In genomic region chr11:95350960-95351359, GRCm38 (mm10) we compare ENCODE assay signal across 12 mouse cellular contexts. TPM values are rescaled to one million over a fixed set of nuclear protein-coding genes. Genes with fewer than 3 reads are reported as not detected.
DNase-seq lines count a peak whose midpoint lies in the region; ATAC-seq lines count a peak whose summit lies in the region.
"Had no signal": no experiment of that assay in that cellular context is flagged by ENCODE, and none has a peak within 500 bp of the region (broad histone marks: within the 10 kb centered on the region; RNA-seq: fewer than 3 reads in every experiment).

No protein-coding gene starts in this region.

- peak; percentile 56 for DNase-seq in lung, postnatal 25 days (ENCODE audit: low spot score)
- DNase-seq in lung, postnatal 4 days = no peak
- peak; percentile 46 for DNase-seq in lung, postnatal 36 days
- DNase-seq in thymus, postnatal 4 days = peak; percentile 56
- no peak for DNase-seq in gastrocnemius, adult 18-20 months (ENCODE audit: low spot score)
- DNase-seq in layer of hippocampus, adult 9-10 months (ENCODE audit: low spot score) = no peak
- no peak for DNase-seq in embryo, embryonic 9.5 days (ENCODE audit: extremely low spot score)
- DNase-seq: heart, adult 18-20 months had no signal

- no peak overlapping the region for H3K4me2 ChIP-seq in intestine, embryonic 15.5 days (replicated peaks)
- H3K4me2 ChIP-seq: hindbrain, embryonic 15.5 days; midbrain, embryonic 13.5 days had no signal

- 66% methylated on average over 3 of the region's 3 CpGs for WGBS in intestine, embryonic 15.5 days

- ATAC-seq in intestine, embryonic 15.5 days = peak; percentile 89
- ATAC-seq: midbrain, embryonic 13.5 days had no signal

- 0 out of 2 replicates have a peak, but pooled peaks cover 2% of the 10 kb centered on the region for H3K36me3 ChIP-seq in intestine, embryonic 15.5 days
- H3K36me3 ChIP-seq: hindbrain, embryonic 15.5 days; midbrain, embryonic 13.5 days had no signal

- no peak overlapping the region for H3K9ac ChIP-seq in intestine, embryonic 15.5 days
- H3K9ac ChIP-seq: hindbrain, embryonic 15.5 days; midbrain, embryonic 13.5 days had no signal

- no peak overlapping the region for H3K4me3 ChIP-seq in intestine, embryonic 15.5 days (replicated peaks)
- H3K4me3 ChIP-seq: hindbrain, embryonic 15.5 days; midbrain, embryonic 13.5 days had no signal

- peak overlapping the region; percentile 10; the same call in 1 of the 2 replicates for H3K27ac ChIP-seq in intestine, embryonic 15.5 days
- H3K27ac ChIP-seq: midbrain, embryonic 13.5 days had no signal

- H3K4me1 ChIP-seq in intestine, embryonic 15.5 days (replicated peaks) = peaks cover 12% of the 10 kb centered on the region; the same call in 1 of the 2 replicates
- H3K4me1 ChIP-seq: midbrain, embryonic 13.5 days had no signal

- H3K9me3 ChIP-seq in intestine, embryonic 15.5 days = no peaks in the 10 kb centered on the region
- H3K9me3 ChIP-seq: G1E; hindbrain, embryonic 15.5 days; midbrain, embryonic 13.5 days had no signal

- H3K27me3 ChIP-seq in intestine, embryonic 15.5 days (replicated peaks) = no peaks in the 10 kb centered on the region
- H3K27me3 ChIP-seq: hindbrain, embryonic 15.5 days; midbrain, embryonic 13.5 days had no signal

RNA-seq across cellular contexts. Expression of gene Fam117a, which starts 14.1 kb away (rescaled TPM):
- 9.6 and 10.7 TPM in 2 replicates for polyA plus RNA-seq in intestine, embryonic 15.5 days (2015; fragmentation: Nextera tagmentation; extraction: Ambion mirVana)
- 1 to 10 TPM; 1.6 to 2.6 TPM for total RNA-seq in gastrocnemius, adult 18-20 months (2021)

RNA-seq across cellular contexts. Expression of gene Slc35b1, which starts 33.5 kb away (rescaled TPM):
- polyA plus RNA-seq in intestine, embryonic 15.5 days (2015; fragmentation: Nextera tagmentation; extraction: Ambion mirVana) = 103 and 108 TPM in 2 replicates
- total RNA-seq in gastrocnemius, adult 18-20 months (2021) = 10 to 100 TPM; 43.9 to 44.1 TPM

RNA-seq across cellular contexts. Expression of gene Kat7, which starts 40.9 kb away (rescaled TPM):
- 67.3 and 68.7 TPM in 2 replicates for polyA plus RNA-seq in intestine, embryonic 15.5 days (2015; fragmentation: Nextera tagmentation; extraction: Ambion mirVana)
- total RNA-seq in gastrocnemius, adult 18-20 months (2021) = 10 to 100 TPM; 19.7 to 23.9 TPM

Comparison
In these comparisons a context has a peak if more than half of its experiments do, and no peak if none do; other contexts are left out.
1. DNase-seq: peak in lung, postnatal 25 days (single experiment), lung, postnatal 36 days (single experiment) and thymus, postnatal 4 days (single experiment); none in lung, postnatal 4 days (0 of 2), gastrocnemius, adult 18-20 months (single experiment), layer of hippocampus, adult 9-10 months (single experiment) and embryo, embryonic 9.5 days (single experiment).